Mouse (Mus musculus) hindbrain, postnatal 0 days (tissue): ENCODE data around the gene Pitpnc1. TPM values are rescaled to one million over a fixed set of nuclear protein-coding genes. Genes with fewer than 3 reads are reported as not detected.

ENCODE experiments used
- ATAC-seq: fragments of 200-750 bp; cut with Nextera tagmentation; 2 replicates; pipeline ENCODE4 v1.8.0; 2017; ENCODE audit warnings: mild to moderate bottlenecking, moderate TSS enrichment, moderate library complexity
- DNase-seq: peaks from one replicate; pipeline ENCODE4 v3.0.0-alpha.2; 2015; ENCODE audit warnings: low spot score
- H3K27ac ChIP-seq: fragments of 300-500 bp; sonication (generic); 2 replicates; pipeline ENCODE4 v1.5.1; 2014; ENCODE audit warnings: mild to moderate bottlenecking
- H3K27me3 ChIP-seq: fragments of 300-500 bp; sonication (generic); 2 replicates; pipeline ENCODE4 v1.6.1; 2014; ENCODE audit warnings: low read length, mixed read lengths; ENCODE audit not compliant: insufficient read depth
- H3K36me3 ChIP-seq: fragments of 300-500 bp; sonication (generic); 2 replicates; pipeline ENCODE4 v1.6.1; 2014; ENCODE audit warnings: low read length, mixed read lengths; ENCODE audit not compliant: insufficient read depth
- H3K4me1 ChIP-seq: fragments of 300-500 bp; sonication (generic); 2 replicates; pipeline ENCODE4 v1.6.1; 2014; ENCODE audit warnings: antibody characterized with exemption, low read length, mixed read lengths; ENCODE audit not compliant: insufficient read depth
- H3K4me2 ChIP-seq: fragments of 300-500 bp; sonication (generic); 2 replicates; pipeline ENCODE4 v1.6.1; 2014; ENCODE audit warnings: low read depth, mild to moderate bottlenecking, low read length, moderate library complexity, mixed read lengths
- H3K4me3 ChIP-seq: fragments of 300-500 bp; sonication (generic); 2 replicates; pipeline ENCODE4 v1.5.1; 2014; ENCODE audit warnings: low read length
- H3K9ac ChIP-seq: fragments of 300-500 bp; sonication (generic); replicated peaks from 2 replicates; pipeline ENCODE4 v1.6.1; 2014; ENCODE audit warnings: mild to moderate bottlenecking, low read length, moderate library complexity, mixed read lengths
- H3K9me3 ChIP-seq: fragments of 300-500 bp; sonication (generic); 2 replicates; pipeline ENCODE4 v1.6.1; 2016; ENCODE audit warnings: low read length, mixed read lengths
- CTCF ChIP-seq: IDR thresholded peaks from 2 replicates; pipeline ENCODE4 v1.5.1; 2016; ENCODE audit warnings: antibody characterized with exemption, control low read depth, low read depth
- WGBS: fragments of 180-500 bp; shearing (Covaris S2); extraction: QIAGEN DNeasy Blood & Tissue Kit; methylation state at CpG from one replicate; pipeline ENCODE4 v1.1.7; 2014; 5-methylcytosine and 5-hydroxymethylcytosine counted together
- polyA plus RNA-seq: library from polyadenylated mRNA; unstranded; fragments of >200 nt; fragmentation: Nextera tagmentation; extraction: Ambion mirVana; gene quantifications from 2 replicates; pipeline ENCODE4 v1.2.1, GENCODE M21; 2015
- total RNA-seq: library from RNA; depleted of rRNA; stranded (reverse); fragments of >200 nt; gene quantifications from 2 replicates; pipeline ENCODE4 v1.2.3, GENCODE M21; 2014

Gene Pitpnc1
- total and polyA plus RNA-seq, 2 experiments from 2014 or later = 42.2 to 43.6 TPM

DNA sequence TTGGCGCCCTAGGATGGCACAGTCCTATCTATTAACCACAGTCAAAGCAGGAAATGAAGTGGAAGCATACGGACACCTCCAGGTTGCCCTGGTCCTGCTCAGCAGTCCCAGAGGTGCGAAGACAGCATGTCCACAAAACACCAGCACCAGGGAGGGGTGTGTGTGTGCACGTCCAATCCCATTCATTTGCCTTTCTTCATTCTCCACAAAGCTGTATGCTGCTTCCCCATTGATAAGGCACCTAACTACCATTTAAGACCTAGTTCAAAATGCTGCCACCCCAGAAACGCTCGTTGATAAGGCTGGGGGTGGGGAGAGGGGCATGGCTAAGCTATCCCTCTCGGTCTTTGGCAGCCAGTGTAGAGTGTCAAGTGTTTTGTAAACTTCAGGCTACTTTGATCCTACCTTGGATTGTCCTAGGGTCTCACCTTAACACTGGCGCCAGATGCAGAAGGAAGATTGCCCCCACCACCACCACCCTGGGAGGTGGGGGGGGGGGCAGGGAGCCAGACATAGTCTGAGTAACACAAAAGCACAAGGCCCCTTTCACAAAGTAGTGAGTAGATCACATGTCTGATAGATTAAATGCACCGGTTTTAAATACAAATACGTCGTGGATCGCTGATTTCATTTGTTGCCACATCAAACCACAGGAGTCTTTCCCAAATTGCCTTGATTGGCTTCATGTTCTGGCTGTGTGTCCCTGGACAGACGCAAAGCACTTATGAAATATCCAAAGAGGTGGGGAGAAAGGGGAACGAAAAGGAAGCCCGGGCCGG lies 2.1 kb downstream of the Pitpnc1 start:
- ATAC-seq (no peak), DNase-seq (no peak)
- 19% methylated on average over 16 of the region's 16 CpGs for WGBS
- Histone ChIP-seq H3K36me3 (no peaks in the 10 kb centered on the region), H3K9me3 (no peaks in the 10 kb centered on the region), H3K27ac (peak overlapping the region; percentile 80), H3K4me2 (peak overlapping the region; percentile 92), H3K27me3 (no peaks in the 10 kb centered on the region), H3K4me3 (peak overlapping the region; percentile 86), H3K9ac (peak overlapping the region; percentile 74), H3K4me1 (peaks cover 6% of the 10 kb centered on the region)
- no peak for TF ChIP-seq CTCF

- Histone ChIP-seq H3K27ac (no peak overlapping the region), H3K4me2 (no peak overlapping the region), H3K4me1 (peaks cover 6% of the 10 kb centered on the region), H3K9ac (no peak overlapping the region), H3K36me3 (no peaks in the 10 kb centered on the region), H3K27me3 (no peaks in the 10 kb centered on the region), H3K9me3 (no peaks in the 10 kb centered on the region), H3K4me3 (no peak overlapping the region)
- TF ChIP-seq CTCF = no peak
- DNase-seq (no peak), ATAC-seq (no peak)
- WGBS = 71% methylated on average over 6 of the region's 6 CpGs
These were observed 3.7 kb downstream of the Pitpnc1 start for GRCm38 (mm10) chr11:107466611-107467391.

- ATAC-seq (no peak), DNase-seq (no peak)
- TF ChIP-seq CTCF = no peak
- Histone ChIP-seq H3K4me2 (no peak overlapping the region), H3K4me1 (peaks cover 6% of the 10 kb centered on the region), H3K27ac (no peak overlapping the region), H3K9ac (no peak overlapping the region), H3K36me3 (no peaks in the 10 kb centered on the region), H3K9me3 (no peaks in the 10 kb centered on the region), H3K27me3 (no peaks in the 10 kb centered on the region), H3K4me3 (no peak overlapping the region)
- WGBS = 27% methylated on average over 1 of the region's 1 CpGs
These were observed 4.5 kb downstream of the Pitpnc1 start for GRCm38 (mm10) chr11:107465969-107466368.

DNA sequence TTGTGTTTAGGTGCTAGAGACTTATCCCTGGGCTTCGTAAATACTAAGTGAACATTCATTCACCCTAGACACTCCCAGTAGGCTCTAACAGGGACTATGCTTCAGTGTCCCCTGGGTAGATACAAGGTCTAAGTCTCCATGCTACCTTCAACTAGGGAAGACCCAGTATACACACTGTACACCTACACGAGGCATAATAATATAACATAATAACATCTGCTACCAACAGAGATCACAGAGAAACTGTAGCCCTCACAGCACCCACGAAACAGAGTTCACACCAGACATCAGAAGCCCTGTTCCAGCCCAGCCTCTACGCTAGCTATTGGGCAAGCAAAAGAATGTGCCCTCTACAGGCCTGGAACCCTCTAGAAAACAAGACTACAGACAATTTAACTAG lies 5.5 kb downstream of the Pitpnc1 start:
- H3K4me1 ChIP-seq = peaks cover 6% of the 10 kb centered on the region
- H3K4me3 ChIP-seq = no peak overlapping the region
- no peaks in the 10 kb centered on the region for H3K9me3 ChIP-seq
- 94% methylated on average over 4 of the region's 4 CpGs for WGBS
- no peak overlapping the region for H3K4me2 ChIP-seq
- ATAC-seq (no peak), DNase-seq (no peak)
- TF ChIP-seq CTCF = no peak
- H3K9ac ChIP-seq = no peak overlapping the region
- H3K27ac ChIP-seq = no peak overlapping the region
- no peaks in the 10 kb centered on the region for H3K36me3 ChIP-seq
- no peaks in the 10 kb centered on the region for H3K27me3 ChIP-seq

DNA sequence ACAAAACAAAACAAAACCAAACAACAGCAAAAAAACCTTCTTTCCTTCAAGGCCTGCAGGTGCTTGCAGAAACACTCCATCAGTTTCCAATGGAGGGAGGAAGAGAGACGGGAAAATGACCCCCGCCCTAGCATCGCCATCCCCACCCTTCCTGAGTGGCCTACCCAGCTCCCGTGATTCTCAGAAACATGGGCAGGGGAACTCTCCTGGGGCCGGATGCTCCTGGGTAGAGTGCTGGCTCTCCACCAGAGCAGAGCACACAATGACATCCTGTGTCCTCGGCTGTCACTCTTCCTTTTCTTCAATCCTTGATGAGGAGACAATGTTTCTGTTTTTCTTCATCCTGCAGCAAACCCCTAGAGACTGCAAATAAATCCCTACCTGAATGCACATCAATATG lies 6.4 kb downstream of the Pitpnc1 start:
- Histone ChIP-seq H3K4me2 (no peak overlapping the region), H3K27me3 (no peaks in the 10 kb centered on the region), H3K4me1 (peaks cover 6% of the 10 kb centered on the region), H3K4me3 (no peak overlapping the region), H3K36me3 (no peaks in the 10 kb centered on the region), H3K9me3 (no peaks in the 10 kb centered on the region), H3K27ac (no peak overlapping the region), H3K9ac (no peak overlapping the region)
- peak; percentile 43 for DNase-seq
- WGBS = 39% methylated on average over 6 of the region's 6 CpGs
- no peak for TF ChIP-seq CTCF
- no peak for ATAC-seq

GRCm38 (mm10) chr11:107463251-107463681 lies 7.2 kb downstream of the Pitpnc1 start:
- H3K9me3 ChIP-seq = no peaks in the 10 kb centered on the region
- no peak for TF ChIP-seq CTCF
- no peaks in the 10 kb centered on the region for H3K27me3 ChIP-seq
- H3K27ac ChIP-seq = no peak overlapping the region
- ATAC-seq (no peak), DNase-seq (no peak)
- no peak overlapping the region for H3K9ac ChIP-seq
- no peaks in the 10 kb centered on the region for H3K36me3 ChIP-seq
- no peak overlapping the region for H3K4me2 ChIP-seq
- peaks cover 2% of the 10 kb centered on the region for H3K4me1 ChIP-seq
- 78% methylated on average over 12 of the region's 12 CpGs for WGBS
- no peak overlapping the region for H3K4me3 ChIP-seq

DNA sequence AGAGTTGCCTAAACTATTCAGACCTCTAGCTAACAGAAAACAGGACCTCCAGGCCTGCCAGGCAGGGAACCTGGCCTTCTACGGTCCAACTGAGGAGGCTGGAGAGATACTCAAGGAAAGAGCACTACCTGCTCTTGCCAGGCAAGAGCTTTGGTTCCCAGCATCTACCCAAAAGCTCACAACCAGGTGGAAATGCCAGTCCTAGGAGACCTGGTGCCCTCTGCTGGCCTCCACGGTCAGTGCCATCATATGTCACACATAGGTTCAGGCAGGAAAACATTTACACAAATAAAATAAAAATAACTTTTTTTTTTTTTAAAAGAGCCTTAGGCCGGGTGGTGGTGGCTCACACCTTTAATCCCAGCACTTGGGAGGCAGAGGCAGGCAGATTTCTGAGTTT lies 8.0 kb downstream of the Pitpnc1 start:
- no peaks in the 10 kb centered on the region for H3K36me3 ChIP-seq
- no peak for ATAC-seq
- H3K27me3 ChIP-seq = no peaks in the 10 kb centered on the region
- peak; percentile 16; the same call in 1 of the 2 replicates for TF ChIP-seq CTCF
- no peak overlapping the region for H3K4me3 ChIP-seq
- WGBS = 97% methylated on average over 3 of the region's 3 CpGs
- no peak overlapping the region for H3K9ac ChIP-seq
- no peak overlapping the region for H3K27ac ChIP-seq
- no peaks in the 10 kb centered on the region for H3K4me1 ChIP-seq
- DNase-seq = no peak
- H3K9me3 ChIP-seq = no peaks in the 10 kb centered on the region
- no peak overlapping the region for H3K4me2 ChIP-seq
